Mouse (Mus musculus): Measurements from ENCODE around the gene Mlx. TPM values are rescaled to one million over a fixed set of nuclear protein-coding genes. Genes with fewer than 3 reads are reported as not detected.

Mlx gene
- polyA plus RNA-seq, 1 experiment from 2014 or later: 36.3 TPM

- H3K9ac ChIP-seq: peak overlapping the region; percentile 97
- 33% methylated on average over 19 of the region's 19 CpGs for WGBS
- peaks cover 33% of the 10 kb centered on the region for H3K27me3 ChIP-seq (replicated peaks)
- H3K9me3 ChIP-seq: no peaks in the 10 kb centered on the region
- H3K27ac ChIP-seq (replicated peaks): peak overlapping the region; percentile 94
- H3K4me1 ChIP-seq: peaks cover 50% of the 10 kb centered on the region
- H3K4me2 ChIP-seq: peak overlapping the region; percentile 99
- H3K36me3 ChIP-seq: peaks cover 16% of the 10 kb centered on the region
- peak overlapping the region; percentile 91 for H3K4me3 ChIP-seq
- ATAC-seq (ENCODE audit: extremely low read depth, insufficient number of reproducible peaks, low FRiP score, low TSS enrichment): no peak
These were observed 3.9 kb upstream of the Mlx start for GRCm38 (mm10) chr11:101083083-101083697.

- ATAC-seq (ENCODE audit: extremely low read depth, insufficient number of reproducible peaks, low FRiP score, low TSS enrichment): no peak
These were observed 2.8 kb upstream of the Mlx start for GRCm38 (mm10) chr11:101084246-101084645.

GRCm38 (mm10) chr11:101084811-101085210 lies 2.3 kb upstream of the Mlx start:
- H3K4me2 ChIP-seq: no peak overlapping the region
- H3K4me3 ChIP-seq: no peak overlapping the region
- WGBS: 90% methylated on average over 12 of the region's 12 CpGs
- H3K27me3 ChIP-seq (replicated peaks): peaks cover 17% of the 10 kb centered on the region
- no peak overlapping the region for H3K27ac ChIP-seq (replicated peaks)
- no peak overlapping the region for H3K9ac ChIP-seq
- ATAC-seq (ENCODE audit: extremely low read depth, insufficient number of reproducible peaks, low FRiP score, low TSS enrichment): no peak
- H3K4me1 ChIP-seq: peaks cover 49% of the 10 kb centered on the region
- H3K9me3 ChIP-seq: no peaks in the 10 kb centered on the region
- H3K36me3 ChIP-seq: peaks cover 32% of the 10 kb centered on the region

More at GRCm38 (mm10) chr11:101084246-101084645, 2.8 kb upstream of the Mlx start:
- H3K9me3 ChIP-seq: no peaks in the 10 kb centered on the region
- H3K4me1 ChIP-seq: peaks cover 55% of the 10 kb centered on the region
- WGBS: 80% methylated on average over 14 of the region's 14 CpGs
- 0 out of 2 replicates have a peak overlapping the region, but pooled peaks have one; percentile 97 for H3K9ac ChIP-seq
- H3K27me3 ChIP-seq (replicated peaks): peaks cover 23% of the 10 kb centered on the region
- no peak overlapping the region for H3K4me2 ChIP-seq
- H3K4me3 ChIP-seq: no peak overlapping the region
- peaks cover 26% of the 10 kb centered on the region for H3K36me3 ChIP-seq
- no peak overlapping the region for H3K27ac ChIP-seq (replicated peaks)

GRCm38 (mm10) chr11:101085617-101086322 lies 1.3 kb upstream of the Mlx start:
- peaks cover 48% of the 10 kb centered on the region for H3K4me1 ChIP-seq
- H3K36me3 ChIP-seq: peaks cover 41% of the 10 kb centered on the region
- peak overlapping the region; percentile 93; the same call in 1 of the 2 replicates for H3K4me2 ChIP-seq
- peak overlapping the region; percentile 87; the same call in 1 of the 2 replicates for H3K27ac ChIP-seq (replicated peaks)
- peaks cover 7% of the 10 kb centered on the region for H3K27me3 ChIP-seq (replicated peaks)
- H3K9me3 ChIP-seq: no peaks in the 10 kb centered on the region
- 85% methylated on average over 18 of the region's 18 CpGs for WGBS
- peak overlapping the region; percentile 97 for H3K9ac ChIP-seq
- H3K4me3 ChIP-seq: no peak overlapping the region
- ATAC-seq (ENCODE audit: extremely low read depth, insufficient number of reproducible peaks, low FRiP score, low TSS enrichment): no peak

- peaks cover 47% of the 10 kb centered on the region for H3K36me3 ChIP-seq
- peak overlapping the region; percentile 79 for H3K4me3 ChIP-seq
- H3K9ac ChIP-seq: peak overlapping the region; percentile 97
- peaks cover 45% of the 10 kb centered on the region for H3K4me1 ChIP-seq
- H3K4me2 ChIP-seq: peak overlapping the region; percentile 93
- ATAC-seq (ENCODE audit: extremely low read depth, insufficient number of reproducible peaks, low FRiP score, low TSS enrichment): no peak
- H3K27me3 ChIP-seq (replicated peaks): peaks cover 2% of the 10 kb centered on the region
- peak overlapping the region; percentile 87 for H3K27ac ChIP-seq (replicated peaks)
- H3K9me3 ChIP-seq: no peaks in the 10 kb centered on the region
- WGBS: 75% methylated on average over 6 of the region's 6 CpGs
These were observed 778 bp upstream of the Mlx start for GRCm38 (mm10) chr11:101086323-101086674.

- no peak for ATAC-seq (ENCODE audit: extremely low read depth, insufficient number of reproducible peaks, low FRiP score, low TSS enrichment)
- WGBS: 6% methylated on average over 8 of the region's 8 CpGs
- Histone ChIP-seq H3K9me3 (no peaks in the 10 kb centered on the region), H3K36me3 (peaks cover 60% of the 10 kb centered on the region), H3K27ac (replicated peaks) (peak overlapping the region; percentile 87), H3K9ac (peak overlapping the region; percentile 97), H3K4me3 (peak overlapping the region; percentile 79), H3K4me2 (peak overlapping the region; percentile 93), H3K27me3 (replicated peaks) (no peaks in the 10 kb centered on the region), H3K4me1 (peaks cover 39% of the 10 kb centered on the region)
These were observed 592 bp downstream of the Mlx start for GRCm38 (mm10) chr11:101087682-101088055.

GRCm38 (mm10) chr11:101089931-101090330 lies 2.9 kb downstream of the Mlx start:
- H3K9ac ChIP-seq: no peak overlapping the region
- peaks cover 69% of the 10 kb centered on the region for H3K36me3 ChIP-seq
- ATAC-seq (ENCODE audit: extremely low read depth, insufficient number of reproducible peaks, low FRiP score, low TSS enrichment): no peak
- H3K4me3 ChIP-seq: no peak overlapping the region
- H3K4me1 ChIP-seq: peaks cover 36% of the 10 kb centered on the region
- WGBS: 86% methylated on average over 1 of the region's 1 CpGs
- H3K9me3 ChIP-seq: no peaks in the 10 kb centered on the region
- no peak overlapping the region for H3K4me2 ChIP-seq
- no peak overlapping the region for H3K27ac ChIP-seq (replicated peaks)
- H3K27me3 ChIP-seq (replicated peaks): no peaks in the 10 kb centered on the region

GRCm38 (mm10) chr11:101094930-101095313 lies 7.8 kb downstream of the Mlx start:
- ATAC-seq (ENCODE audit: extremely low read depth, insufficient number of reproducible peaks, low FRiP score, low TSS enrichment): no peak
- H3K36me3 ChIP-seq: peaks cover 75% of the 10 kb centered on the region
- H3K9ac ChIP-seq: peak overlapping the region; percentile 92
- H3K4me1 ChIP-seq: peaks cover 16% of the 10 kb centered on the region
- 1% methylated on average over 18 of the region's 18 CpGs for WGBS
- no peaks in the 10 kb centered on the region for H3K9me3 ChIP-seq
- H3K27me3 ChIP-seq (replicated peaks): no peaks in the 10 kb centered on the region
- H3K4me2 ChIP-seq: peak overlapping the region; percentile 97
- peak overlapping the region; percentile 84 for H3K4me3 ChIP-seq
- peak overlapping the region; percentile 98 for H3K27ac ChIP-seq (replicated peaks)

GRCm38 (mm10) chr11:101095314-101096024 lies 8.4 kb downstream of the Mlx start, which contains the start of gene Psmc3ip:
Gene Psmc3ip (minus strand): TSS chr11:101095436.
- H3K27ac ChIP-seq (replicated peaks): peak within 1 kb of the TSS; percentile 98
- H3K9ac ChIP-seq: peak within 1 kb of the TSS; percentile 92
- peak; percentile 88 for ATAC-seq (ENCODE audit: extremely low read depth, insufficient number of reproducible peaks, low FRiP score, low TSS enrichment)
- H3K9me3 ChIP-seq: no peaks in the 10 kb centered on the region
- peak within 1 kb of the TSS; percentile 84 for H3K4me3 ChIP-seq
- peaks cover 75% of the 10 kb centered on the region for H3K36me3 ChIP-seq
- H3K4me1 ChIP-seq: peaks cover 16% of the 10 kb centered on the region
- H3K27me3 ChIP-seq (replicated peaks): no peaks in the 10 kb centered on the region
- peak within 1 kb of the TSS; percentile 97 for H3K4me2 ChIP-seq
- under 1% methylated on average over 43 of the region's 43 CpGs for WGBS

- ATAC-seq (ENCODE audit: extremely low read depth, insufficient number of reproducible peaks, low FRiP score, low TSS enrichment): no peak
- 89% methylated on average over 8 of the region's 8 CpGs for WGBS
These were observed 11.2 kb downstream of the Mlx start for GRCm38 (mm10) chr11:101098231-101098630.

GRCm38 (mm10) chr11:101103011-101103410 lies 15.9 kb downstream of the Mlx start:
- H3K27me3 ChIP-seq (replicated peaks): no peaks in the 10 kb centered on the region
- no peak overlapping the region for H3K4me3 ChIP-seq
- no peak overlapping the region for H3K4me2 ChIP-seq
- H3K27ac ChIP-seq (replicated peaks): no peak overlapping the region
- no peaks in the 10 kb centered on the region for H3K9me3 ChIP-seq
- H3K36me3 ChIP-seq: peaks cover 81% of the 10 kb centered on the region
- ATAC-seq (ENCODE audit: extremely low read depth, insufficient number of reproducible peaks, low FRiP score, low TSS enrichment): no peak
- WGBS: 91% methylated on average over 5 of the region's 5 CpGs
- H3K4me1 ChIP-seq: no peaks in the 10 kb centered on the region
- no peak overlapping the region for H3K9ac ChIP-seq

More at GRCm38 (mm10) chr11:101098231-101098630, 11.2 kb downstream of the Mlx start:
- Histone ChIP-seq H3K4me1 (peaks cover 16% of the 10 kb centered on the region), H3K9ac (no peak overlapping the region), H3K9me3 (no peaks in the 10 kb centered on the region), H3K27me3 (replicated peaks) (no peaks in the 10 kb centered on the region), H3K4me2 (no peak overlapping the region), H3K4me3 (no peak overlapping the region), H3K27ac (replicated peaks) (no peak overlapping the region), H3K36me3 (peaks cover 73% of the 10 kb centered on the region)

Data from heart, embryonic 13.5 days (tissue).